Mouse (Mus musculus): ENCODE measurements at regions not wholly inside any gene's neighbourhood (a gene's known extent, or its start where the extent isn't known, plus 50 kb on each side); places are given as distances from the start of the nearest gene placed in this dataset.

- H3K9me3 ChIP-seq = no peaks in the 10 kb centered on the region
- peaks cover 15% of the 10 kb centered on the region for H3K4me1 ChIP-seq (replicated peaks)
- no peak overlapping the region for H3K4me3 ChIP-seq (replicated peaks)
- 71% methylated on average over 7 of the region's 7 CpGs for WGBS
- H3K27ac ChIP-seq = no peak overlapping the region
- H3K36me3 ChIP-seq = no peaks in the 10 kb centered on the region
- no peak overlapping the region for H3K4me2 ChIP-seq
- H3K9ac ChIP-seq (replicated peaks) = no peak overlapping the region
- H3K27me3 ChIP-seq = no peaks in the 10 kb centered on the region
- no peak for ATAC-seq (ENCODE audit: insufficient number of reproducible peaks, insufficient read depth, low FRiP score, low TSS enrichment, low read depth)
Measured at GRCm38 (mm10) chr17:84104242-84104641, 83.5 kb downstream of the Zfp36l2 start.

DNA sequence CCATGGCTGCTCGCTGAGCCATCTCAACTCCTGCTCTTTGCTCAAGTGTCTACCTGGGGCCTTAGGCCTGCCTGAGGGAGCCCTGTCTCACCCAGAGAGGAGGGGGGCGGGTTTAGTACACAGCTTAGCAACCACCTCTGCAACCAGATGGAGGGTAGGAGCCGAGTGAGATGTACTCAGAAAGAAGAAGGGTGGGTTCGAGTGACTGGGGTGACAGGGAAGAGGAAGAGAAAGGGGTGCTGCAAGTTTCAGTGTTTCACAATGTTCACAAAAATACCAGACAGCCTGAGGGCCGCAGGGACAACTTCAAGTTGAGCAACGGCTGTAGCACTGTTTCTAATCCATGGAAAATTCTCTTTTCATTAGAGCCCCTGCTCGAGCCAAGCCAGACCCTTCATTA is 84.4 kb downstream of the Zfp36l2 start:
- WGBS = 66% methylated on average over 7 of the region's 7 CpGs
- Histone ChIP-seq H3K9ac (replicated peaks) (no peak overlapping the region), H3K4me1 (replicated peaks) (peaks cover 15% of the 10 kb centered on the region), H3K4me3 (replicated peaks) (no peak overlapping the region), H3K27me3 (no peaks in the 10 kb centered on the region), H3K27ac (no peak overlapping the region), H3K9me3 (no peaks in the 10 kb centered on the region), H3K36me3 (no peaks in the 10 kb centered on the region), H3K4me2 (no peak overlapping the region)
- ATAC-seq (ENCODE audit: insufficient number of reproducible peaks, insufficient read depth, low FRiP score, low TSS enrichment, low read depth) = no peak

DNA sequence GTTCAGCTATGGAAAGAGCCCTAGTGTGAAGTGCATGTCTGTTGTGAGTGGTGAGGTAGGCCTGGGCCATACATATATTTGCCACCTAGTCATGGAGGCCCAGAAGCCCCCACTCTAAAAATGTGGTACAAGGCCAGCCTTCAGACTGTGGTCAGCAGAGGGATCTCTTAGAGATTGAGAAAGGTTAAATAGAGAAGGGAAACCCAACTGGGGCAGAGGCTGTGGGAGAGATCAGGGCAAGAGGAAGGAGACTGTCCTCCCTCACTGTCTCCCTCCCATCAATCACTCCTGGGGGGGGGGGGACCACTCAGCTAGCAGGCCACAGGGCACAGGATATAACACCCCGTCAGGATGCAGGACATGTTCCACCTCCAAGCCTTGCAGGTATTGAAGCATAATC is 86.1 kb downstream of the Zfp36l2 start:
- Histone ChIP-seq H3K27me3 (peaks cover 8% of the 10 kb centered on the region; the same call in 1 of the 2 replicates), H3K4me1 (replicated peaks) (peaks cover 18% of the 10 kb centered on the region), H3K36me3 (no peaks in the 10 kb centered on the region), H3K4me3 (replicated peaks) (no peak overlapping the region), H3K4me2 (no peak overlapping the region), H3K27ac (no peak overlapping the region), H3K9ac (replicated peaks) (no peak overlapping the region), H3K9me3 (no peaks in the 10 kb centered on the region)
- WGBS = 42% methylated on average over 1 of the region's 1 CpGs
- no peak for ATAC-seq (ENCODE audit: insufficient number of reproducible peaks, insufficient read depth, low FRiP score, low TSS enrichment, low read depth)

GRCm38 (mm10) chr17:84100523-84100922 is 87.2 kb downstream of the Zfp36l2 start:
- no peak overlapping the region for H3K27ac ChIP-seq
- WGBS = 71% methylated on average over 10 of the region's 10 CpGs
- peaks cover 29% of the 10 kb centered on the region for H3K4me1 ChIP-seq (replicated peaks)
- H3K9me3 ChIP-seq = no peaks in the 10 kb centered on the region
- H3K9ac ChIP-seq (replicated peaks) = no peak overlapping the region; the same call in 1 of the 2 replicates
- no peak overlapping the region for H3K4me2 ChIP-seq
- H3K36me3 ChIP-seq = no peaks in the 10 kb centered on the region
- ATAC-seq (ENCODE audit: insufficient number of reproducible peaks, insufficient read depth, low FRiP score, low TSS enrichment, low read depth) = no peak
- H3K27me3 ChIP-seq = peaks cover 8% of the 10 kb centered on the region; the same call in 1 of the 2 replicates
- no peak overlapping the region for H3K4me3 ChIP-seq (replicated peaks)

DNA sequence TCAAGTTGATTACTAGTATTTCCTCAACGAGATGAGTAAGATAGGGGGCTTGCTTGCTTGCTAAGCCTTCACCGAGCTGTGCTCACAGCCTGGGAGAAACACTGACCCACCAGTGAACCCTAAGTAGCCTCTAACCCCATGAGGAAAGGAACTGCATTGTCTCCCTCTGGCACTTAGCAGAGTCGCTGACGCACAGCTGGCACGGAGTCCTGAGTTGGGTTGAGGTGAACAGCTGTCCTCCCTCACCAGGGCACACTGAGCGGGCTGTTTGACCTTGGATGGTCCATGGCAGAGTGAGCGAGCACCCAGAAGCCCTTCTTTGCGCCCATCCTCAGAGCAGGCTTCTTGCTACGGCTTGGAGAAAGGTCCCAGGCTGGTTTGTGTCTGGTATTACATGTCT is 88.0 kb downstream of the Zfp36l2 start:
- Histone ChIP-seq H3K4me2 (no peak overlapping the region), H3K9me3 (no peaks in the 10 kb centered on the region), H3K4me3 (replicated peaks) (no peak overlapping the region), H3K9ac (replicated peaks) (no peak overlapping the region), H3K27ac (no peak overlapping the region), H3K4me1 (replicated peaks) (peaks cover 31% of the 10 kb centered on the region), H3K27me3 (peaks cover 8% of the 10 kb centered on the region; the same call in 1 of the 2 replicates), H3K36me3 (no peaks in the 10 kb centered on the region)
- WGBS = 88% methylated on average over 9 of the region's 9 CpGs
- ATAC-seq (ENCODE audit: insufficient number of reproducible peaks, insufficient read depth, low FRiP score, low TSS enrichment, low read depth) = no peak

GRCm38 (mm10) chr17:84097871-84098430 is 89.8 kb downstream of the Zfp36l2 start:
- peaks cover 8% of the 10 kb centered on the region; the same call in 1 of the 2 replicates for H3K27me3 ChIP-seq
- H3K4me2 ChIP-seq = no peak overlapping the region
- ATAC-seq (ENCODE audit: insufficient number of reproducible peaks, insufficient read depth, low FRiP score, low TSS enrichment, low read depth) = no peak
- 91% methylated on average over 6 of the region's 6 CpGs for WGBS
- H3K27ac ChIP-seq = no peak overlapping the region
- peaks cover 21% of the 10 kb centered on the region for H3K4me1 ChIP-seq (replicated peaks)
- H3K9me3 ChIP-seq = no peaks in the 10 kb centered on the region
- no peaks in the 10 kb centered on the region for H3K36me3 ChIP-seq
- no peak overlapping the region for H3K4me3 ChIP-seq (replicated peaks)
- H3K9ac ChIP-seq (replicated peaks) = no peak overlapping the region

DNA sequence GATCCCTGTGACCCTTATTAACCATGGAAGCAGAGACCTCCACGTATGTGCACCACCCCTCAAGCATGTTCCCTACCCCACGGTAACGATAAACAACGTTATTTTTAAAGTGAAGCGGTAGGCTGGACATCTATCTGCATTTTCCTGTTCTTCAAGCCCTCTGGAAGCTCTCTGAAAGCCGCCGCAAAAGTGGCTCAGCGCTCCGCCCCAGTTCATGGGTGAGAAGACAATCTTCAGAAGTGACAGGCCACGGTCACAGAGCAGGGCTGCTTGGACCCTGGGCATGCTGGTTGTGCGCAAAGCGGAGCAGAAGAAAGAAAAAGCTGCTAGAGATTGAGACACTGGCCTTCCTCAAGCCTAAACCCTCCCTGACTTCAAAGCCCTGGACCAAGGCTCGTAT is 90.5 kb downstream of the Zfp36l2 start:
- H3K36me3 ChIP-seq = no peaks in the 10 kb centered on the region
- no peak for ATAC-seq (ENCODE audit: insufficient number of reproducible peaks, insufficient read depth, low FRiP score, low TSS enrichment, low read depth)
- no peak overlapping the region; the same call in 1 of the 2 replicates for H3K9ac ChIP-seq (replicated peaks)
- 78% methylated on average over 13 of the region's 13 CpGs for WGBS
- H3K9me3 ChIP-seq = no peaks in the 10 kb centered on the region
- H3K27me3 ChIP-seq = peaks cover 8% of the 10 kb centered on the region; the same call in 1 of the 2 replicates
- H3K4me3 ChIP-seq (replicated peaks) = no peak overlapping the region
- no peak overlapping the region for H3K4me2 ChIP-seq
- 0 out of 2 replicates have a peak overlapping the region, but pooled peaks have one; percentile 57 for H3K27ac ChIP-seq
- H3K4me1 ChIP-seq (replicated peaks) = peaks cover 21% of the 10 kb centered on the region

- H3K4me3 ChIP-seq (replicated peaks) = peak overlapping the region; percentile 38
- peak; percentile 68 for ATAC-seq (ENCODE audit: insufficient number of reproducible peaks, insufficient read depth, low FRiP score, low TSS enrichment, low read depth)
- peak overlapping the region; percentile 73 for H3K4me2 ChIP-seq
- peak overlapping the region; percentile 57 for H3K27ac ChIP-seq
- H3K36me3 ChIP-seq = no peaks in the 10 kb centered on the region
- H3K9ac ChIP-seq (replicated peaks) = peak overlapping the region; percentile 69
- no peaks in the 10 kb centered on the region for H3K9me3 ChIP-seq
- WGBS = 5% methylated on average over 59 of the region's 59 CpGs
- H3K4me1 ChIP-seq (replicated peaks) = peaks cover 21% of the 10 kb centered on the region
- peaks cover 8% of the 10 kb centered on the region; the same call in 1 of the 2 replicates for H3K27me3 ChIP-seq
Measured at GRCm38 (mm10) chr17:84096345-84097260, 91.1 kb downstream of the Zfp36l2 start.

- WGBS = 39% methylated on average over 4 of the region's 4 CpGs
- no peaks in the 10 kb centered on the region for H3K36me3 ChIP-seq
- ATAC-seq (ENCODE audit: insufficient number of reproducible peaks, insufficient read depth, low FRiP score, low TSS enrichment, low read depth) = no peak
Measured at GRCm38 (mm10) chr17:84095829-84096228, 91.9 kb downstream of the Zfp36l2 start.

DNA sequence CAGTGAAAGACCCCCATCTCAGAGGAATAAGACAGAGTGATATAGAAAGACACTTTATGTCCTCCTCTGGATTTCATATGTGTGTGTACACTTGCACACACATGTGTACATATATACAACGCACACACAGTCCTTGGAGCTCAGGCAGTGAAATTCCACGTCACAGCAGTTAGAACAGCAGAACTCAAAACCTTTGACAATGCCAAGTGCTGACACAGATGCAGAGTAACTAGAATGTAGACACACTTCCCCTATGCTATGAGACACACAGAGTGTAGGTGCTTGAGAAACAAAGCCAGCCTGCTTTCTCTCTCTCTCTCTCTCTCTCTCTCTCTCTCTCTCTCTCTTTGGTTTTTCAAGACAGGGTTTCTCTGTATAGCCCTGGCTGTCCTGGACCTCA is 92.7 kb downstream of the Zfp36l2 start:
- no peak for ATAC-seq (ENCODE audit: insufficient number of reproducible peaks, insufficient read depth, low FRiP score, low TSS enrichment, low read depth)
- WGBS = 88% methylated on average over 2 of the region's 2 CpGs
- H3K9ac ChIP-seq (replicated peaks) = no peak overlapping the region
- no peak overlapping the region for H3K4me2 ChIP-seq
- peaks cover 15% of the 10 kb centered on the region for H3K4me1 ChIP-seq (replicated peaks)
- no peaks in the 10 kb centered on the region for H3K9me3 ChIP-seq
- no peak overlapping the region for H3K4me3 ChIP-seq (replicated peaks)
- no peak overlapping the region for H3K27ac ChIP-seq
- peaks cover 8% of the 10 kb centered on the region; the same call in 1 of the 2 replicates for H3K27me3 ChIP-seq
- no peaks in the 10 kb centered on the region for H3K36me3 ChIP-seq

More at GRCm38 (mm10) chr17:84095829-84096228, 91.9 kb downstream of the Zfp36l2 start:
- Histone ChIP-seq H3K27ac (0 out of 2 replicates have a peak overlapping the region, but pooled peaks have one; percentile 29), H3K9ac (replicated peaks) (peak overlapping the region; percentile 69), H3K9me3 (no peaks in the 10 kb centered on the region), H3K4me2 (peak overlapping the region; percentile 73), H3K27me3 (peaks cover 8% of the 10 kb centered on the region; the same call in 1 of the 2 replicates), H3K4me3 (replicated peaks) (no peak overlapping the region), H3K4me1 (replicated peaks) (peaks cover 21% of the 10 kb centered on the region)

- Histone ChIP-seq H3K9ac (replicated peaks) (no peak overlapping the region), H3K27ac (no peak overlapping the region), H3K27me3 (no peaks in the 10 kb centered on the region), H3K4me2 (no peak overlapping the region), H3K9me3 (no peaks in the 10 kb centered on the region), H3K36me3 (no peaks in the 10 kb centered on the region), H3K4me3 (replicated peaks) (no peak overlapping the region), H3K4me1 (replicated peaks) (peaks cover 40% of the 10 kb centered on the region)
- WGBS = 83% methylated on average over 12 of the region's 12 CpGs
- no peak for ATAC-seq (ENCODE audit: insufficient number of reproducible peaks, insufficient read depth, low FRiP score, low TSS enrichment, low read depth)
Measured at GRCm38 (mm10) chr17:84086394-84086793, 101.4 kb downstream of the Zfp36l2 start.
